Mouse (Mus musculus) NIH3T3 (cell line): ENCODE measurements at regions not wholly inside any gene's neighbourhood (a gene's known extent, or its start where the extent isn't known, plus 50 kb on each side); places are given as distances from the start of the nearest gene placed in this dataset.
A peak's percentile ranks its signal among the peaks of the same experiment; 100 is the strongest.

ENCODE experiments used
- DNase-seq: peaks from one replicate; pipeline ENCODE4 v3.0.0-alpha.2; 2012; ENCODE audit warnings: low read depth

- DNase-seq, result no peak
These were observed 578.6 kb upstream of the Gm26657 start for GRCm38 (mm10) chr4:56161257-56161594.

DNA sequence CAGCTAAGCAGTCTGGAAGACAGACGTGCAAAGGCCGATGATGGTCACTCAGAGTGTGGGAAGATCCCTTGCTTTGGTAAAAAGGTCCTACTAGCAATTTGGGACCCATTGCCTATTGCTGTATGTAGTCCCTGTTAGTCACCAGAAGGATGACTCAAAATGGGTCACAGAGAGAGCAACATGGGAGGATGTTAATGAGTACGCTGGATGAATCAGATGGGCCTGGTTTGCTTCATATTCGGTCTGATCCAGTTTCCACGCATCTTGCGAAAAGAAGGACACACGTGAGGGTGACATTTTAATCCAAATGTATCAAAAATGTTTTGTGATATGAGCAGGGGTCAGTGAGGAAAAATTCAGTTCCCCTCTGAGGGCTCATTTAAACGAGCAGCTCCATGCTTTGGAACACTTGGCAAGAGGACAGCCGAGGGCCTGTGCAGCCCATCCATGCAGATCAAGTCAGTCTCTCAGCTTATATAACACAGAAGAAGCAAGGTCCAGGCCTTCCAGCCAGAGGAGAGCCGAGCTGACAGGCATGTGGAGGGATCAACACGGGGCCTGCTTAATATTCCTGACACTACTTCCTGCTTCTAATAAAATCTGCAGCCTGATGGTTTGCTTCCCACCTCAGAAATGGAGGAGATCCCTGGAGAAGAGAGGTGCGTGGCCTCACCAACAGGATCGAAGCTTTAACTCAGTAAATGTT is 579.2 kb upstream of the Gm26657 start:
- DNase-seq, result peak; percentile 75

GRCm38 (mm10) chr4:56157521-56158065 is 582.3 kb upstream of the Gm26657 start:
- DNase-seq, result no peak

- DNase-seq, result no peak
These were observed 589.2 kb upstream of the Gm26657 start for GRCm38 (mm10) chr4:56150716-56151115.

GRCm38 (mm10) chr4:56143827-56144226 is 596.0 kb upstream of the Gm26657 start:
- DNase-seq, result no peak

- DNase-seq, result peak; percentile 60
These were observed 603.0 kb upstream of the Gm26657 start for GRCm38 (mm10) chr4:56136837-56137236.

DNA sequence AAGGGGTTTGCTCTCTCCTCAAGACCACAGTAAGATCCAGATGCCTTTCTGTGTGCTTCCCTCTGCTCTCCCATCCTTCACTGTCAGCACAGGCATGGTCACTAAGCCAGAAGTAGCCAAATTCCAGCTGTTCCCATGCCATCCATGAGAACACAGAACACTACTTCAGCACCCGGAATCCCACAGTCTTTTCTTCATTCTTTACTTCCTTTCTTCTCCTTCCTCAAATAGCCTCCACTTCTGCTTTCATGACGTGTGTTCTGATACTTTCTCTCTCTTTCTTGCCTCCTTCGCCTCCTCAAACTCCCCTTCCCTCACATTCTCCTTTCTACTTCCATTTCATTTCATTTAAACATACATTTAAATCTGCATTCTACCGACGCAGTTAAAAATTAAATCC is 602.1 kb upstream of the Klf4 start:
- DNase-seq, result no peak

- no peak for DNase-seq
These were observed 595.6 kb upstream of the Klf4 start for GRCm38 (mm10) chr4:56127730-56128482.

- no peak for DNase-seq
These were observed 592.2 kb upstream of the Klf4 start for GRCm38 (mm10) chr4:56124515-56124914.

DNA sequence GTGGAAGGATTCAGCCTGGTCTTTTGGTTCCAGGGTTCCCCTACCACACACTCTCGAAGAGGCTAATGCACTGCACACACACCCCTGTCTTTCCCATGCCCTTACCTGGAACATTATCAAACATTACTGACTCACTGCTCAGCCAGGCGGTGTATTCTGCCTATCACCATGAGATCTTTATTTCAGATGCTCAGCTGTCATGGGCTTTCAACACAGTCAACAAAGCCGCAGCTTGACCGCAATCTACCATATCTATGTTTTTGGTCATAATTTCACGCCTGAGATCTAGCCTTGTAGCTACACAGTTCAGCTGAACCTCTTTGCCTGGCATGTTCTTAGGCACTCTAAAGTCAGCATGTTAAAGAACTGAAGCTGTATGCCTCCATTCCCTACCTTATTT is 589.9 kb upstream of the Klf4 start:
- DNase-seq, result no peak

GRCm38 (mm10) chr4:56121664-56122063 is 589.4 kb upstream of the Klf4 start:
- peak; percentile 11 for DNase-seq

DNA sequence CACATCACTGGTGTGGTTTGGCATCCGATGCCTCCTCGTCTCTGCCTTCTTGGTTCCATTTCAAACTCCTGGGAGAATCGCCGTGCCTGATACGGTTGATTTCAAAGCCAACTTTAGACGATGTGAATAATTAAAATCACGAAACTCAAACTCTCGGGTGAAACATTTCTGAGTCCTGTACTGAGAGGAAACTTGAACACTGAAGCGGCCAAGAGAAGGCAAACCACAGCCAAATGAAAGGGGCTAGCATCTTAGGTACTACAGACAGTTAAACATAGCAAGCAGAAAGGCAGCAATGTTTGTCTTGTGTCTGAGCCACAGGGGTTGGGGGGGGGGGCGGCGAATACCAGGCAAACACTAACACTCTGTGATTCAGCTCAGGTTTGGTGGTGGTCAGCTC is 588.1 kb upstream of the Klf4 start:
- no peak for DNase-seq

DNA sequence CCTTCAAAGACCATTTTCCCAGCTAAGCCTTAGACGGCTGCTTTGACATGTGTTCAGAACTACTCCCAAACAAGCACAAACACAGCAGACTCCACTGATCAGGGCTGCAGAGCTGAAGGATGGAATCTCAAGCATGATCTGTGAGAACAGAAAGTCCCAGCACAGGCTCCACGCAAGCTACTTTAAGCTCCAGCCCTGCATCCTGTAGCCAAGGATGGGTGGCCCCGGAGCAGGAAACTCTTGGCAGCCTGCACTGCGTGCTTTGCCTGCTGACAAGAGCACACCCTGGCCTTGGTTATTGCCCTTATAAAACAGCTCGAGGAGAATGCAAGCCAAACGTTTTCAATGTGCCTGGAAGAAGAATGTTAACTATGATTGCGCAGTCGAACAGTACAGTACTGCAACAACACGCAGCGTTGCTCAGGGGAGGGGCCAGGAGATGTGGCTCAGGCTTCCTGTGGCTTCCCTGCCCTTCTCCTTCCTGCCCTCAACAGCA is 581.5 kb upstream of the Klf4 start:
- DNase-seq, result peak; percentile 92

- DNase-seq, result peak; percentile 44
These were observed 580.9 kb upstream of the Klf4 start for GRCm38 (mm10) chr4:56112931-56113700.

- no peak for DNase-seq
These were observed 574.7 kb upstream of the Klf4 start for GRCm38 (mm10) chr4:56106962-56107361.

- DNase-seq, result no peak
These were observed 570.0 kb upstream of the Klf4 start for GRCm38 (mm10) chr4:56102314-56102713.

DNA sequence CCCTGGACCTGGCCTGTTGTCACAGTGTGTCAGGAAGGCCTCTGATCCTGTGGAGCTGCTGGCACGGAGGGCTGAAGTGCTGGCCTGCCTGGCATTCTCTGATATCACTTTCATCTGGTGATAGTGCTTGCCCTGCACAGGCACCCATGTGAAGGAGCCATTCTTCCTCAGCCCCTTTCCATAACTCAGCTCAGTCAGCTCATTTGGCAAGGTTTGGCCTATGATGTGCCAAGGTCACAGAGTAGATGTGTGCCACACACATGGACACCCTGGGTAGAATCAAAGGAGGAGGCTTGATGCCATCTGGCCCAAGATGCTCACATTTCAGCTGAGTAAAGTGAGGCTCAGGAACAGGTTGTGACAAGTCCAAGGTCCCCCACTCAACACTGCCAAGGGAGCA is 558.5 kb upstream of the Klf4 start:
- DNase-seq, result no peak

DNA sequence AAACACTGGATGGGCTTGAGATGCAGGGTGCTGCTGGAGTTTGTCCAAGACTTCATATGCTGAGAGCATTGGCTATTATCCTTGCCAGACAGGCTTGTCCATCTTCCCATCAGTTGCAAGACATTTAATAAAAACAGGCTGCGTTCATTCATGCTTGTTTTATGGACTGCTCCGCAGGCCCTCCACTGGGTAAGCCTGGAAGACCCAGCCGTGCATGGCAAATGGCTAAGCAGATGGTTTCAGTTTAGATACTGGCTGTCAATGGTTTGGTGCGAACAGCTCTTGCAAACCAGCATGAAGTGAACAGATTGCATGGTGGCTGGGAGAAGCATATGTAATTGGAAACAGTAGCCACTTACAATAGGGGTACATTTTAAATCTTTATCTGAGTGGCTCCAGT is 556.4 kb upstream of the Klf4 start:
- peak; percentile 66 for DNase-seq

GRCm38 (mm10) chr4:56086306-56086705 is 554.0 kb upstream of the Klf4 start:
- DNase-seq, result no peak

DNA sequence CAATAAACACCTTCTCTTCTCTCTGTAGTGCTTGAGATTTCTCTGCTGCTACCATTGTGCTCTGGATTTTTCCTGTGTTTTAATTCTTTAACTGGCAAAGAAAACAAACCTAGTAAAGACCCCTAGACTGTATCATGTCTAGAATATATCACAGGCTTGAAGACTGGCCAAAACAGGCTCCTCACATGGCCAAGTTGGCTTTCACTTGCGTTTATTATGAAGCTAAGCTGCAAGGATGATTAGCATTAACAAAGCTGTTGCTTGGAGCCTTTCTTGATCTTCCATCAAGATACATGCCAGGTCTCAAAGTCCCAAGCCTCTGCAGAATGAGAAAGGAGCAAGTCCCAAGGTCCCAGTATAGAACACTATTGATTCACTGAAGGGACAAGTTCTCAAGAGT is 551.9 kb upstream of the Klf4 start:
- no peak for DNase-seq

DNA sequence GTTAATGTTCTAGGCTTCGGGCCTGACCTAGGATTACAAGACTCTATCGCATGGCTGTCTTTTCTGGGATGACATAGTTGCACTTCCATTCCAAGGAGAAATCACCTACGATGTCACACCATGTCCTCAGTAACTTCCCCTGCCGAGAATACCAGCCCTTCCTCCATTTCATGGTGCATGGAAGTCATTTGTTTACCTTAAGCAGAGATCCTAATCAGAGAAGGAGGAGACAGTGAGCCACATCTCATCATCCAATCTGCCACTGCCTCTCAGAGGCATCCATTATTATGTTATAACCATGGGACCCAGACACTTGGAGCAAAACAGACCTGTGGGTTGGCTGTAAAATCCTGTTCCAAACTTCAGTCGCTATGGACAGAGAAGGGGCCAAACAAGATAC is 550.1 kb upstream of the Klf4 start:
- DNase-seq, result no peak

- DNase-seq, result no peak
These were observed 548.7 kb upstream of the Klf4 start for GRCm38 (mm10) chr4:56080960-56081359.
